Mouse (Mus musculus) cerebellum, adult 11-12 months (tissue): ENCODE data around the gene Cracr2b.

Experiments
- DNase-seq: peaks from one replicate; pipeline ENCODE4 v3.0.0; 2022

Gene Cracr2b

GRCm38 (mm10) chr7:141469901-141470636, 9.2 kb downstream of the Cracr2b start:
- peak; percentile 61 for DNase-seq

GRCm38 (mm10) chr7:141470637-141470944, 9.7 kb downstream of the Cracr2b start:
- no peak for DNase-seq

- DNase-seq, result no peak
Observed at GRCm38 (mm10) chr7:141471236-141471635, 10.3 kb downstream of the Cracr2b start.

- DNase-seq, result no peak
Observed at GRCm38 (mm10) chr7:141472226-141472625, 11.3 kb downstream of the Cracr2b start.

GRCm38 (mm10) chr7:141472763-141473162, 11.9 kb downstream of the Cracr2b start:
- DNase-seq, result peak; percentile 43

- no peak for DNase-seq
Observed at GRCm38 (mm10) chr7:141474160-141474559, 13.3 kb downstream of the Cracr2b start.

GRCm38 (mm10) chr7:141475011-141475804, 14.3 kb downstream of the Cracr2b start, which contains the start of the genes Polr2l and Tspan4:
Polr2l (minus strand) TSS chr7:141475132.
Tspan4 (plus strand) TSS chr7:141475240.
- DNase-seq, result peak; percentile 84

GRCm38 (mm10) chr7:141475805-141476158, 14.9 kb downstream of the Cracr2b start:
- DNase-seq, result peak; percentile 57

- DNase-seq, result peak; percentile 78
Observed at GRCm38 (mm10) chr7:141476226-141476980, 15.5 kb downstream of the Cracr2b start.

- DNase-seq, result no peak
Observed at GRCm38 (mm10) chr7:141476981-141477370, 16.1 kb downstream of the Cracr2b start.

- DNase-seq, result no peak
Observed at GRCm38 (mm10) chr7:141477578-141478269, 16.8 kb downstream of the Cracr2b start.

- no peak for DNase-seq
Observed at GRCm38 (mm10) chr7:141478270-141478748, 17.4 kb downstream of the Cracr2b start.

- peak; percentile 88 for DNase-seq
Observed at GRCm38 (mm10) chr7:141480842-141481497, 20.1 kb downstream of the Cracr2b start.

GRCm38 (mm10) chr7:141481498-141482401, 20.9 kb downstream of the Cracr2b start:
- DNase-seq, result peak; percentile 82

- peak; percentile 74 for DNase-seq
Observed at GRCm38 (mm10) chr7:141482531-141483024, 21.7 kb downstream of the Cracr2b start.

GRCm38 (mm10) chr7:141483114-141483653, 22.3 kb downstream of the Cracr2b start:
- peak; percentile 67 for DNase-seq

GRCm38 (mm10) chr7:141484186-141485120, 23.6 kb downstream of the Cracr2b start:
- DNase-seq, result peak; percentile 76

- DNase-seq, result no peak
Observed at GRCm38 (mm10) chr7:141485186-141485585, 24.3 kb downstream of the Cracr2b start.

GRCm38 (mm10) chr7:141485606-141486005, 24.7 kb downstream of the Cracr2b start:
- DNase-seq, result peak; percentile 98
